Mouse (Mus musculus) splenic B cell, adult 2 months (primary cell): Measurements from ENCODE around the gene Gm20388.

Experiments used
- DNase-seq: peaks from one replicate; pipeline ENCODE4 v3.0.0-alpha.2; 2011; ENCODE audit warnings: low read depth, low spot score
- H3K27me3 ChIP-seq: 2 replicates; pipeline ENCODE4 v1.6.1; 2012; ENCODE audit warnings: mild to moderate bottlenecking, low read length, moderate library complexity, mixed read lengths; ENCODE audit not compliant: control insufficient read depth, poor library complexity, insufficient read depth, severe bottlenecking
- H3K36me3 ChIP-seq: 2 replicates; pipeline ENCODE4 v1.6.1; 2012; ENCODE audit warnings: mild to moderate bottlenecking, low read length, moderate library complexity, mixed read lengths; ENCODE audit not compliant: control insufficient read depth, poor library complexity, insufficient read depth, severe bottlenecking

Gm20388 gene

DNA sequence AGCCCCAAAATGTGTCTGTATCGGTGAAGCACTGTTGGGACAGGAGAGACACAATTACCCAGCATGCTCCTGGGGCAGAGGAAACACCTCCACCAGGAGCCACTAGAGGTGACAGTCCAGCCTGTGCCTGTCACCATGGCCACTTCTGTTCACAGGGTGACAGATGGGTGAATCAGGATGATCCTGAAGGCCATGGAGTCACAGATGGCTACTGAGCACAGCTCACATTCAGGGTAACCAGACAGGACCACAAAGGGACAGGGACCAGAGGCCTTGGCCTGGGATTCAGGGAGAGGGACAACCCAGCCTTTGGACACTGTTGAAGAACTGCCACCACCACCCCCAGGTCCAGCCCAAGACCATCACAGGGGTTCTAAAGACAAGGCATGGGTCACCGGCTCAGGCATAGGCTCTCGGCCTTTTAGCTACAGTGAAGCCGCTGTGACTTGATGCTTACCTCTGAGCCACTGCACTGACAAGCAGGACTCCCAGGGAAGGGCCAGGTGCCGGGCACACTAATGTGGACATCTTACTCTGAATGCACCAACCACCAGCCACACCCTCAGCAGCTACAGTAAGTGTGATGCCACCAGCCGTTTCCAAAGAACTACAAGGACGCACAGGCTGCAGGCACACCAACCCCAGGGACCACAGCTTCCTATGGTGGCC, 1649.9 kb downstream of the Gm20388 start:
- Histone ChIP-seq H3K27me3 (no peaks in the 10 kb centered on the region), H3K36me3 (peaks cover 1% of the 10 kb centered on the region; the same call in 1 of the 2 replicates)
- no peak for DNase-seq

DNA sequence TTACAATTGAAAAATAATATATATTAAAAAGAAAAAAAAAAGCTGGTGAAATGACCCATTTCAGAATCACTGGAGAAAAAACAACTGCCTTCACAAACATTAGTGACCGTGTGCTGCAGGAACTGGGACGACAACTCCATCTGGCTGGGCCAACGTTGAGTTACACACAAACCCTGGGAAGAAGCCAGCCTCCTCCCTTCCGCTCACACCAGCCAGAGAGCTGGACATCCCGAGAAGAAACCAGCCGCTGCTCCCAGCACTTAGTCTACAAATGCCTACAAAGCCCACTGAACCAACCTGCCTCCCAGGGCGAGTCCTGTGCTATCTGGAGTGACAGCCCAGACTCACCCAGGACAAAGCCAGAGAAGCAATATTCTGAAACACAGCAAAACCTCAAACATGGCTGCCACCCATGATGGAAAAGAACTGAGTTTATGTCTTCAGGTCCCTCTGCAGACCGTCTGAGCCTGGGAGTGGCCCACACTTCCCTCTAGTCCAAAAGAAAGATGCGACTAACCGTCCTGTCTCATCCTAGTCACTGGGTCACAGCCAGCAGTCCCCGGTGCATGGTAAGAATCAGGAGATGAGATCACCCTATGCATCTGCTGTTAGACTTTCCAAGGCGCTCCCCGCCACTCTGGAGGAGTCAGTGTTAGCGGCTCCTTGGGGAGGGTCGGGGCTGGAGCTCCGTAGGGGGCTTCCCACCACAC, 1651.2 kb downstream of the Gm20388 start:
- no peak for DNase-seq
- no peaks in the 10 kb centered on the region for H3K27me3 ChIP-seq
- peaks cover 1% of the 10 kb centered on the region; the same call in 1 of the 2 replicates for H3K36me3 ChIP-seq

DNA sequence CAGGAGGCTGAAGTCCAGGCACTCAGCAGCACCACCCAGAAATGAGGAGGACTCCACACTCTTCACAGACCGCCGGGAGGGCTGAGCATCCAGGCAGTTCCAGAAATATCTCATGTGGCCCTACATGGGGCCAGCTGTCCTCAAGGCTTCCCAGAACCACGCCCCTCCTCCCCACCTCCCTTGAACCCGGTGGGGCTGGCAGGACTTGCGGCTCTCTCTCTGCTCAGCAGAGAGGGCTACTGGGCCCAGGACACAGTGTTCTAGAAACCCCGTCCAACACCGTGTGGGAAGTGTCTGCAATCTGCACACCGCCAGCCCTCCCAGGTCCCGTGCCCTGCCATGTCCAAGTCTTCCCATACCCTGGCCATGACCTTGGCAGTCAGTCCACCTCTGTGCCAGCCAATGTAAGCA, 1652.3 kb downstream of the Gm20388 start:
- Histone ChIP-seq H3K27me3 (no peaks in the 10 kb centered on the region), H3K36me3 (peaks cover 1% of the 10 kb centered on the region; the same call in 1 of the 2 replicates)
- DNase-seq = no peak

DNA sequence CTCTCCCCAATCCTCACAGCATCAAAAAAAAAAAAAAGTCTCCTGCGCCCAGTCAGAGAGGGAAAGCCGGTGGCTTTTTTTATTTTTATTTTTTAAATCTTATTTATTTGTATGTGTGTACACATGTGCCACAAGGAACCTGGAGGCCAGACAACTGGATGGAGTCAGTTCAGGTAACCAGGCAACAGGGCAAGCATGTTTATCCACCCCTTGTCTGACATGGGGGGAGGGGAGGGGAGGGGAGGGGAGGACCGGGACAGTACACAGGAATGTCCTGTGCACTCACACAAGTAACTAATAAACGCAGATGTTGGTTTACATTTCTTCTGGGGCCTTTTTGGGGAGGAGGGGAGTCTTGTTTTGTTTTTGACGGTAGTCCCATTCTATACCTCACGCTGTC, 1653.1 kb downstream of the Gm20388 start:
- peaks cover 1% of the 10 kb centered on the region; the same call in 1 of the 2 replicates for H3K36me3 ChIP-seq
- H3K27me3 ChIP-seq = no peaks in the 10 kb centered on the region
- DNase-seq = no peak

DNA sequence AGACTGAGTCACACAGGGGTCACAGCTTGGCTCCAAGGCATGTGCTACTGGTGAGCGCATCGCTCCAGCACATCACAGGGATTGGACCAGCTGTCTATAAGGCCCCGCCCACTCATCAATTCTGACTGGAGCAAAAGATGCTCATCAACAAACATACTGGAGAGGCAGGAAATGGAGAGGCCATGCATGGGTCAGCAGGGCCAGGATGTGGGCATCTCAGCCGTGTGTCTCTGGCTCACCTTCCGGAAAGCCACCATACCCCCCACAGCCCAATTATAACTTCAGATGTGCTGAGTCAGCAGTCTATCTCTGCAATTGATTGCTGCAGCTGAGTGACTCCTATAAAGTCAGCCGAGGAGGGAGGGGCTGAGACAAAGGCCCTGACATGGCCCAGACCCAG, 1657.7 kb downstream of the Gm20388 start:
- peaks cover 1% of the 10 kb centered on the region; the same call in 1 of the 2 replicates for H3K36me3 ChIP-seq
- no peak for DNase-seq
- H3K27me3 ChIP-seq = no peaks in the 10 kb centered on the region

DNA sequence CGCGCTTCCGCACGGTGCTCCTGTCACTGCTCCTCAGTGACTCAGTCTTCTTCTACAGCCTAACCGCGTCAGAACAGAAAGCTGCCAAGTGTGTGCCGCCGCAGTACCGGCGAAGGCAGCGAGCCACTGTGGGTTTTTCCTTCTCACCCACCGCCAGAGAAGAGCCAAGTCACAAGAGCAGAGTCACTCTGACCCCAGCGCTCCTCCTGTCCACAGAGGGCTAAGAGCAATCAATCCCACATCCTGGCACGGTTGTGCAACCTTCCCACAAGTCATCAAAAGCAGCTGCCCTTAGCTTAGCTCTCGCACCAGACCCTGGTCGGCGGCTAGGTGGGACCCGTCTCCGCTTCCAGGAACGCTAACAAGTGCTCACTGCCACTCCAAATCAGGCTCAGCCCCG, 1659.7 kb downstream of the Gm20388 start:
- DNase-seq = no peak
- H3K27me3 ChIP-seq = no peaks in the 10 kb centered on the region
- H3K36me3 ChIP-seq = no peaks in the 10 kb centered on the region

DNA sequence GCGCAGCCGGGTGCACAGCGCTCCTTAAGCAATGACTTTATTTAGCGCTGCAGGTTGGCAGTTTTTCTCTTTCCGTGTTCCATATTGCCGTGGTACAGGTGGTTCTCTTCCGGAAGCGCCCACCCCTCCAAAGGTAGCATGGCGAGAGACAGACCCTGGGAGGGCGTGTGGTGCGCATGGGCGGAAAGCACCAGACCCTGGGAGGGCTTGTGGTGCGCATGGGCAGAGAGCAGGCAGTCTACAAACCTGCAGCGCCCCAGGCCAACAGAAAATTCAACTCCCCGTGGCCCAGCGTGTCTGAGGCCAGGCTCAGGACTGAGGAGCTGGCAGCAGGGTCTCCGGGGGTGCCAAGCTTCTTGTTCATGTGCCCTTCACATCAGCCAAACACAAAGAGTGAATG, 1660.2 kb downstream of the Gm20388 start:
- Histone ChIP-seq H3K27me3 (no peaks in the 10 kb centered on the region), H3K36me3 (no peaks in the 10 kb centered on the region)
- no peak for DNase-seq

DNA sequence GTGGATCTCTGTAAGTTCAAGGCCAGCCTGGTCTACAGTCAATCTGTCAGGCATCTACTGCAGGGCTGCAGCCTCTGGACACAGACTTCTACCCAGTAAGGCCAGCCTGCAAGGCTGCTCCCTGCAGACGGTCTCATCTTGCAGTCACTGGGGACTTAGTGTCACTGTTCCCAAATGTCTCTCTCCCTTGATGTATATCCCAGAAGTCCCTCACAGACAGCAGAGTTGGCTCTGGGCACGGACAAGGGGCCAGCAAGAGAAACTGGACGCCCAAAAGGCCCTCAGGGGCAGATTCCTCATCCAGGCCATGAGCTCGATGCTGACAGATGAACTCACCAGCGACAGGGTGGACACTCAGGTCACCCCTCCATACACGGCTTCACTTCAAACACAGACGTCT, 1661.5 kb downstream of the Gm20388 start:
- no peaks in the 10 kb centered on the region for H3K36me3 ChIP-seq
- no peak for DNase-seq
- no peaks in the 10 kb centered on the region for H3K27me3 ChIP-seq

DNA sequence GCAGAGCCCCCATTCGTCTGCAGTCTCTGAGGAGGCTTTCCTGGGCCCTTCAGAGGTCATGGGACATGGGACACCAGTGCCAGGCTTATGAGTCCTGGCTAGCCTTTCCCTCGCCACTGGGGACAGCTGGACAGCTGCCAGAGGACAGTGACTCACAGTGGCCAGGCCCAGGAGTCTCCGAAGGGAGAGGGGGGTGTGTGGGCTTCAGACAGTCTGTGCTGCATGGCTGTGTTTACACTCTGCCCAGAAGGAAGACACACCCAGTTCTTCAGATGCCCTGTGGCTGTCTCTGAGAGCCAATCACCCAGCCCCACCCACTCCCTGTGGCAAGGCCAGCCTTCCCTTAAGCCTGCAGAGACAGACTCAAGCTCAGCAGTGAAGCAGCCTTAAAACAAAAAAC, 1662.6 kb downstream of the Gm20388 start:
- DNase-seq = no peak
- Histone ChIP-seq H3K27me3 (no peaks in the 10 kb centered on the region), H3K36me3 (no peaks in the 10 kb centered on the region)

DNA sequence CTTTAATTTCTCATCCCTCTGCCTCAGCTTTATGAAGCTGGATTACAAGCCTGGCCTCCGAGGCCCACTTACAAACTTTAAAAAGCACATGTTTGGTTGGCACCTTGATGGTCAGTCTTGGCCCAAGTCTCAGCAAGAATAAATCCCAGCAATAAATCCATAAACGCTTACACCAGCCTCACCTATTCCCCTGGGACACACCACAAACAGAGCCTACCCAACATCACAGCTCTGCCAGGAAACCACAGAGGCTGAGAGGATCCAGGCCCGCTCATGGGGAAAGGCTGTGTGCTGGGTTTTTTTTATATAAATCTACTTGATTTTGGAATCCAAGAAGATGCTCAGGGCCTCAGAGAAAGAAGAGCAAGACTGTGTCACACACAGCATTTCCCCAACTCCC, 1665.0 kb downstream of the Gm20388 start:
- no peak for DNase-seq

DNA sequence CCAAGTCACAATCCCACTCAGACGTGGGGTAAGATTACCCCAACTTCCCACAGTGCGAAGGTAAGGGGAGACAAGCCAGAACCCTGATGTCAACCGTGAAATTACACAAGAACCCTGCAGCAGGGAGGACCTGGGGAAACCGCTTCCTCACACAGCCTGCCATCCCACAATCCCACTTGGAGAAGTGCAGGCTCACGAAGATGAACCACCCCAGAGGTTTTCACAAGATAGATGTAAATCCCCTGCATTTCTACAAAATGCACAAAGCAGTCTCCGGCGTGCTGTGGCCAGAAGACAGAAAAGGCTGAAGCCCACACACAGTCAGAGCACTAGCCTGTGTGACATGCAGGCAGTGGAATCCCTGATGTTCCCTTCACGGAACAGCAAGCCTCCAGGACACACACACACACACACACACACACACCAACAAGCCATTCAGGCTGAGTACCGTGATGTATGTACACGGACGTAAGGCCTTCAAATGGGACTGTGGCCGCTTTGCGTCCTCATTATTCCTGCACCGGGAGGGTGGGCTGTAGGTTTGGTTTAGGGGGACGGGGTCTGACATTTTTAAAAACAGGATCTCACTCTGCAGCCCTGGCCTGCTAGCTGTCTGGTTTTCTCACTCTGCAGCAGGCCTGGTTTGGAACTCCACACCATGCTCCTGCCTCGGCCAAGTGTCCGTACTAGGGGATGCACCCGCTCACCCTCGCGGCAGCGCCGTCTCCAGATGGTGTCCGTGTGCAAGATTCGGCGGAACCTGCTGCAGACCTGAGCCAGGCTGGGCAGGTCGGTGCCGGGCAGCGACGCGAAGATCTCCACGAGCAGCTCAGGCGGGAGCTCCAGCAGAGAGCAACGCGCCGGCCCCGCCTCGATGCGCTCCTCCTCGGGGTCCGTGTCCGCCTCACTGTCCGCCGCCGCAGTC, 1667.4 kb downstream of the Gm20388 start:
- no peak for DNase-seq
- H3K36me3 ChIP-seq = no peaks in the 10 kb centered on the region
- no peaks in the 10 kb centered on the region for H3K27me3 ChIP-seq

More for the DNA sequence above, 1665.0 kb downstream of the Gm20388 start:
- Histone ChIP-seq H3K27me3 (no peaks in the 10 kb centered on the region), H3K36me3 (no peaks in the 10 kb centered on the region)

DNA sequence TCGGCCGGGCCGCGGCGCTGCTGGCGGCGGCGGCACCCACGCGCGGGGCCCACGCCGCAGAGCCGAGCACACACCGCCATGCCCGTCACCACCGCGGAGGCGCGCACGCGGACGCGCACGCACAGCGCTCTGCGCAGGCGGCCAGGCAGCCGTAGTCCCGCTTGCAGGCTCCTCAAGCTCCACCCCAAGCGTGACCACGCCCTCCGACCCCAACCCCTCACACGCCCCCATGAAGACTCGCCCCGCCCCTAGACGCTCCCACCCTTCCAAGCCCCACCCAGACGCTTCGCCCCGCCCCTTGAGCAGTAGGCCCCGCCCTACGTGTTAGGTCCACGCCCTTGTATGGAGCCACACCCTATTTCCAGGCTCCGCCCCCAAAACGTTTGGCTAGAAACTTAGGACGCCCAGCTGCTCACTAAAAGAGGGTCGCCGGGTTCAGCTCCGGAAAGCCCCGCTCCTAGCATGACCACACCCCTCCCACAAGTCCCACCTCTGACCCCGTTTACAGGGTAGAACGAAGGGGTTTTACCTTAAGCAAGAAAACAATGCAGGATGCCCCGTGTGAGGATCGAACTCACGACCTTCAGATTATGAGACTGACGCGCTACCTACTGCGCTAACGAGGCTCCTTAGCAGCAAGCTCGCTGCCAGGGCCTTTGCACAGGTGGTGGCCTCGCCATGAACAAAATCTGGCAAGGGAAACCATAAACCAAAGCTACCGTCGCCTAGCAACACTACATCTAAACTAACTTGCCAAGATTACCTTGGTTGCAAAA, 1668.2 kb downstream of the Gm20388 start, which contains the start of gene Fbxo31:
Gene Fbxo31 (minus strand): TSS at position 131 of the 776 bp plus-strand sequence.
- peak; percentile 97 for DNase-seq
- no peaks in the 10 kb centered on the region for H3K27me3 ChIP-seq
- no peaks in the 10 kb centered on the region for H3K36me3 ChIP-seq

DNA sequence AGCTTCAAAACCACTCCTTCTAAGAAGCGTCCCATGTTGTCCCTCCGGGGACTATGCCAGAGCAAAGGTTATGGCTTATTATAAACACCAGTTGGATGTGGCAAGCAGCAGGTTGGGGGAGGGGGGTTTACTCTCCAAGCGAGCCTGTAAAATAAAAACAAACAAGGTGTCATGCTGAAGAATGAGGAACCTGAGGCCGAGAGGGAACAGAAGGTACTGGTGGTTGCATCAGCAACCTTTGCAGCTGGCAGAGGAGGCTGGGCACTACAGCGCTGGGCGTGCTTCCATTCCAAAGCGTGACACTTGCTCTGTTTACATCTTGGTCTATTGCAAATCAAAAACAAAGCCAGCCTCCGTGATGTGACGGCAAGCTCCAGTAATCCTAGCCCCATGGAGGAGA, 1669.8 kb downstream of the Gm20388 start:
- Histone ChIP-seq H3K36me3 (no peaks in the 10 kb centered on the region), H3K27me3 (no peaks in the 10 kb centered on the region)
- DNase-seq = peak; percentile 56

DNA sequence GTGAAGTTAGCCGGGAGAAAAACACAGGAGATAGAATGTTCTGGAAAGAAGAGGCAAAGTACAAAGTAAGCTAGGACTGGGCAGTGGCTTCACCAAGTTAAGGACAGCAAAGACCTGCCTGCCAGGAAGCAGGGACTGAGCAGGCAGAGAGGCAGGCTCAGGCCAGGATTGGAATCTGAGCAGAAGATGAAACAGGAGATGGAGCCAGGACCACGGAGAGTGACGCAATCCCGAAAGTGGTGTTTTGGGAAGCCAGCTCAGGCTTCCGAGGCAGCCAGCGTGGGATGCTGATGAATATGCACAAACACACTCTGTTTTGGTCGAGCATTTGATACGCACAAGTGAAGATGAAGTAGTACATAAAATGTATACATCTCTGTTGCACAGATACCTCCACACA, 1673.0 kb downstream of the Gm20388 start:
- Histone ChIP-seq H3K27me3 (no peaks in the 10 kb centered on the region), H3K36me3 (no peaks in the 10 kb centered on the region)
- DNase-seq = no peak
